Mouse (Mus musculus) hindbrain, embryonic 13.5 days (tissue): ENCODE measurements around the gene Tmed11. TPM values are rescaled to one million over a fixed set of nuclear protein-coding genes. Genes with fewer than 3 reads are reported as not detected.

Source experiments
- ATAC-seq: fragments of 200-750 bp; cut with Nextera tagmentation; 2 replicates; pipeline ENCODE4 v1.8.0; 2017; ENCODE audit warnings: moderate TSS enrichment; ENCODE audit not compliant: low FRiP score
- H3K27ac ChIP-seq: fragments of 300-500 bp; sonication (generic); 2 replicates; pipeline ENCODE4 v1.5.1; 2015; ENCODE audit warnings: inconsistent platforms, mild to moderate bottlenecking, moderate library complexity
- H3K27me3 ChIP-seq: fragments of 300-500 bp; sonication (generic); 2 replicates; pipeline ENCODE4 v1.6.1; 2015; ENCODE audit warnings: mild to moderate bottlenecking, inconsistent platforms
- H3K36me3 ChIP-seq: fragments of 300-500 bp; sonication (generic); 2 replicates; pipeline ENCODE4 v1.6.1; 2015; ENCODE audit warnings: mild to moderate bottlenecking, inconsistent platforms
- H3K4me1 ChIP-seq: fragments of 300-500 bp; sonication (generic); replicated peaks from 2 replicates; pipeline ENCODE4 v1.6.1; 2015; ENCODE audit warnings: inconsistent platforms
- H3K4me2 ChIP-seq: fragments of 300-500 bp; sonication (generic); 2 replicates; pipeline ENCODE4 v1.6.1; 2015; ENCODE audit warnings: inconsistent platforms, mild to moderate bottlenecking, moderate library complexity
- H3K4me3 ChIP-seq: fragments of 300-500 bp; sonication (generic); 2 replicates; pipeline ENCODE4 v1.5.1; 2015; ENCODE audit warnings: mild to moderate bottlenecking, inconsistent platforms
- H3K9ac ChIP-seq: fragments of 300-500 bp; sonication (generic); 2 replicates; pipeline ENCODE4 v1.6.1; 2015; ENCODE audit warnings: mild to moderate bottlenecking, inconsistent platforms
- H3K9me3 ChIP-seq: fragments of 300-500 bp; sonication (generic); 2 replicates; pipeline ENCODE4 v1.6.1; 2016; ENCODE audit warnings: inconsistent platforms
- WGBS: fragments of 180-500 bp; shearing (Covaris S2); methylation state at CpG from one replicate; pipeline ENCODE4 v1.1.7; 2015; 5-methylcytosine and 5-hydroxymethylcytosine counted together
- polyA plus RNA-seq: library from polyadenylated mRNA; unstranded; fragments of >200 nt; fragmentation: Nextera tagmentation; extraction: Ambion mirVana; gene quantifications from 2 replicates; pipeline ENCODE4 v1.2.1, GENCODE M21; 2015

The Tmed11 gene
- polyA plus RNA-seq, 1 experiment from 2014 or later = not detected

DNA sequence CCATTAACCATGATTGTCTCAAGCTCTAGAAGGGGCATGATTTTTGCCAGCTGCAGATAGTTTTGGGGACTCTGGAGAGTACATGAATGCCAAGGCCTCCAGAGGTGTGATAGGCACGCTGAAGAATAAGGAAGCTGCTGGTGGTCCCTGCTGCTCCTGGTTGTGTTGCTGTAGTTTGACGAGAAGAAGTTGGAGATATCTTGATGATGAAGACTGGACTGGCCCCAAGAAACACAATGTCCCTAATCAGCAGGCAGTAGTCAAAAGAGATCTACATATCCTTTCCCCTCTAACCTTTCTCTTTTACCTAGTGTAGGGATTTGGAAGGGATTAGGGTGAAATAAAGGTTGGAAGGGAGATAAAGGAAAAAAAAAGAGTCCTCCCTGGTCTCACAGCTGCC, 52.6 kb downstream of the Tmed11 start:
- no peak overlapping the region for H3K4me3 ChIP-seq
- WGBS = 73% methylated on average over 2 of the region's 2 CpGs
- no peak overlapping the region for H3K27ac ChIP-seq
- no peaks in the 10 kb centered on the region for H3K36me3 ChIP-seq
- H3K9me3 ChIP-seq = no peaks in the 10 kb centered on the region
- H3K4me1 ChIP-seq = no peaks in the 10 kb centered on the region
- no peaks in the 10 kb centered on the region for H3K27me3 ChIP-seq
- no peak overlapping the region for H3K9ac ChIP-seq
- no peak for ATAC-seq
- H3K4me2 ChIP-seq = no peak overlapping the region

DNA sequence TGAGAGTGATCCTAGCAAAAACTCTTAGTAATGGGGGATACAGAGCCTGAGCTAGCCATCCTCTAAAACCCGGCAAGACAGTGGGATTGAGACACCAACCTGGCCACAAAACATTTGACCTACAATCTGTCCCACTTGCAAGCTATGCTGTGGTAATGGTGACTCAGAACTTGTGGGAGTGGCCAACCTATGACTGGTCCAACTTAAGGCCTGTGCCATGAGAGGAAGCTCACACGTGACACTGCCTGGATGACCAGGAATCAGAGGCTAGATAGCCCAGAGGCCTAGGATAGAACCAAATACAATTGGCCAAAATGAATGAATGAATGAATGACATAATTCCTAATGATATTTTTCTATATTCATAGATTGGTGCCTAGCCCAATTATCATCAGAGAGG, 53.3 kb downstream of the Tmed11 start:
- Histone ChIP-seq H3K36me3 (no peaks in the 10 kb centered on the region), H3K4me2 (no peak overlapping the region), H3K27me3 (no peaks in the 10 kb centered on the region), H3K4me1 (no peaks in the 10 kb centered on the region), H3K9ac (no peak overlapping the region), H3K4me3 (no peak overlapping the region), H3K9me3 (no peaks in the 10 kb centered on the region), H3K27ac (no peak overlapping the region)
- ATAC-seq = no peak
- 79% methylated on average over 2 of the region's 2 CpGs for WGBS

- no peaks in the 10 kb centered on the region for H3K9me3 ChIP-seq
- H3K4me1 ChIP-seq = no peaks in the 10 kb centered on the region
- H3K36me3 ChIP-seq = no peaks in the 10 kb centered on the region
- no peak overlapping the region for H3K4me2 ChIP-seq
- no peak overlapping the region for H3K27ac ChIP-seq
- H3K9ac ChIP-seq = no peak overlapping the region
- no peaks in the 10 kb centered on the region for H3K27me3 ChIP-seq
- 91% methylated on average over 1 of the region's 1 CpGs for WGBS
- no peak for ATAC-seq
- no peak overlapping the region for H3K4me3 ChIP-seq
These were observed 67.7 kb downstream of the Tmed11 start for GRCm38 (mm10) chr5:108727425-108727824.

Other genes starting within 250 kb of the Tmed11 start
- 82.5 and 85.1 TPM in 2 replicates for gene Cplx1, start 245.3 kb downstream of the Tmed11 start, polyA plus RNA-seq
- gene Gak, start 165.6 kb downstream of the Tmed11 start, polyA plus RNA-seq = 48.8 and 49.1 TPM in 2 replicates
- gene Tmem175, start 165.6 kb downstream of the Tmed11 start, polyA plus RNA-seq = 23.9 and 26.4 TPM in 2 replicates
- gene Idua, start 135.0 kb downstream of the Tmed11 start, polyA plus RNA-seq = 9.8 and 12.3 TPM in 2 replicates
- gene Dgkq, start 125.7 kb downstream of the Tmed11 start, polyA plus RNA-seq = 23.8 and 27.2 TPM in 2 replicates
- 2.0 and 2.7 TPM in 2 replicates for gene Slc26a1, start 119.8 kb downstream of the Tmed11 start, polyA plus RNA-seq
- 4.7 and 5.8 TPM in 2 replicates for gene Fgfrl1, start 103.0 kb downstream of the Tmed11 start, polyA plus RNA-seq
- gene Rnf212, start 20.4 kb downstream of the Tmed11 start, polyA plus RNA-seq = not detected in 2 replicates
- gene Vmn2r8, start 13.5 kb upstream of the Tmed11 start, polyA plus RNA-seq = not detected in 2 replicates
- not detected in 2 replicates for gene Vmn2r9, start 57.2 kb upstream of the Tmed11 start, polyA plus RNA-seq
- gene Vmn2r10, start 211.2 kb upstream of the Tmed11 start, polyA plus RNA-seq = not detected in 2 replicates